Mouse (Mus musculus) retina, postnatal 1 day (tissue): Measurements from ENCODE around the gene Pf4.

Source experiments
- DNase-seq: peaks from one replicate; pipeline ENCODE4 v3.0.0-alpha.2; 2012

The Pf4 gene

DNA sequence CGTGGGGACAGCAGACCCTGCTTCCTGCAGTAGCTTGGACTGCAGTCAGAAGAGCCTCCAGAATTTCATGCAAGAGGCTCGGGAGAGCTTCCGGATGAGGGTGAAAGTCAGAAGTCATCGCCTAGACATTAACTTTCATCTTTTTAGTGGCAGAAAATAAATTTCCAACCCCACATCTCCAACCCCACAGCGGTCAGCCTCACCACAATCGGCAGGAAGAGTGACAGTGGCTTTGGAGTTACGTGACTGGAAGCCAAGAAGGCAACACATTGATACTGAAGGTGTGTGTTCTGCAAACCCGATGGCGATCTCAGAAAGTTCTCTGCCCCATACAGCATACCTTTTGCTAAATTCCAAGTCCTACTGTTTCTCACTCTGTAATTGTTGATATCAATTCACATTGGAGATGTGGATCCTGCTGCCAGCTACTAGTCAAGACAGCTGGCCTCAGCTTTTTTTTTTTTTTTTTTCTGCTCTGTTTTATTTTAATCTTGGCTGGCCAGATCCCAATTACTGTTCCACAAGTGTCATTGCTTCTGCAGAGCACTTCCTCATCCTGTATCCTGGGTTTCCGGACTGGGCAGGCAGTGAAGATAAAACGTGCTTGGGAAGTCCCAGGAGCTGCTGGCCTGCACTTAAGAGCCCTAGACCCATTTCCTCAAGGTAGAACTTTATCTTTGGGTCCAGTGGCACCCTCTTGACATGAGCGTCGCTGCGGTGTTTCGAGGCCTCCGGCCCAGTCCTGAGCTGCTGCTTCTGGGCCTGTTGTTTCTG lies at the start of gene Pf4:
Pf4 (plus strand) TSS at position 556 of the 774 bp plus-strand sequence.
- no peak for DNase-seq

DNA sequence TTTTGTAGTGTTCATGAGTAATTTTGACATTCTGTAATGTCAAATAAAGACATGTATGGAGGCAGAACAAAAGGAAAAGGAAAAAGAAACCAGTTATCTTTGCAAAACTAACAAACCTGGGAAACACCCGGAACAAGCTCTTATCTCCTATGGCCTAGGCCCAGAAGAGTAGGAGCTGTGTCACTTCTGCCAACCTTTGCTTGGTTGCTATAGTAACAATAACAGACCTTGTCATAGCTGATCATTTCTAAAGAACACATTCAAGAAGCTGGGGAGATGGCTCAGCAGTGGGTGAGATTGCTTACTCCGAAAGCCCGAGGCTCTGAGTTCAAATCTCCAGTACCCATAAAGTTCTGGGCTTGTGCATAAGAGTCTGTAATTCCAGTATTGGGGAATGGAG lies 49.6 kb upstream of the Pf4 start:
- no peak for DNase-seq

- no peak for DNase-seq
Observed at GRCm38 (mm10) chr5:90728254-90728653, 44.0 kb upstream of the Pf4 start.

- no peak for DNase-seq
Observed at GRCm38 (mm10) chr5:90731480-90731879, 40.8 kb upstream of the Pf4 start.

DNA sequence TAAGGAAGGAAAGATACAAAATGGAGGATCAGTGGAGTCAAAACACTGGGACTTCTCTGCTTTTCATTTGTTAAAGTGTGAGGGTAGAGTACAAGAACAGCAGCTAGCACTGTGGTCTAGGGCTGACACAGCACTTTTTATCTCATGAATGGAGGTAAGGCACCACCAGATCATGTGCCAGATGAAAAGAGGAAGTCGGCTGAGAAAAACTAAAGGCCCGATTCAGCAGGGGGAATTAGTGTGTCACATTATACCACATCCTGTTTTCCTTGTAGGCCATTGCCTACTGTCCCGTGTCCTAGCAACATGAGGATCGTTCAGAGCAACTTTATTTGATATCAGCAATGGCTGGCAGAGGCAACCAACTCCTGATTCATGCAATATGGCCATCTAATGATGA lies 30.2 kb upstream of the Pf4 start:
- DNase-seq: no peak

DNA sequence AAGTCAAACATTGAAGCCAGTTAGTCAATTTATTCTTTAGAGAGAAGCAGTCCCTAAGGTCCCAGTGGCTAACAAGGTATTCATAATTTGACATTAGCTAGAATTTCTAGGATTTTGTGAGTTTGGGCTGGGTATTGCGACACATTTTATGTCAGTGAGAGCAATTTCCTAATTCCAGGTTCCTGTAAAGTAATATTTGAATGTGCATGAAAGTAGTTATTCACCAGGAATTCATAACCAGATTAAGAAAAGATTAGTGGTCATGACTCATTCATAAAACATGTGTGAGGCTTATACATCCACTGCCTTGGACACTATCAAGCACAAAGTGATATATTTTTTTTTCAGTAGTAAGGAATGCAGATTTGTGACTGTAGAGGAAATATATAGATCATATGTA lies 18.3 kb upstream of the Pf4 start:
- DNase-seq: no peak

- DNase-seq: peak; percentile 15
Observed at GRCm38 (mm10) chr5:90758020-90758605, 14.1 kb upstream of the Pf4 start.

GRCm38 (mm10) chr5:90759077-90760065 lies 12.9 kb upstream of the Pf4 start, which contains the start of gene Cxcl5:
TSS of gene Cxcl5 (plus strand) at chr5:90759360.
- DNase-seq: peak; percentile 44

DNA sequence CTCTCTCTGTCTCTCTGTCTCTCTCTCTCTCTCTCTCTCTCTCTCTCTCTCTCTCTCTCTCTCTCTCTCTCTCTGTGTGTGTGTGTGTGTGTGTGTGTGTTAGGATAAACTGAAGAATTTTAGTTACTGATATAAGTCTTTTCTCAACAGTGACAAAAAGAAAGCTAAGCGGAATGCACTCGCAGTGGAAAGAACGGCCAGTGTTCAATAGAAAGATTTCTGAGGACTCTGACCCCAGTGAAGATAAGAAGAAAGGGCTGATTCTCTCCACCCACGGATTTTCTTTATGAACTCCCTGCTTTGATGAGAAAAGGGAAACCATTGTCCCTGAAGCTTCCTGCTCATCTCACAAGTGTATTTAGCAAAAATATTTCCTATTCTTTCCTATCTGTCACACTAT lies 11.9 kb upstream of the Pf4 start:
- DNase-seq: no peak

- DNase-seq: no peak
Observed at GRCm38 (mm10) chr5:90760844-90761243, 11.4 kb upstream of the Pf4 start.

DNA sequence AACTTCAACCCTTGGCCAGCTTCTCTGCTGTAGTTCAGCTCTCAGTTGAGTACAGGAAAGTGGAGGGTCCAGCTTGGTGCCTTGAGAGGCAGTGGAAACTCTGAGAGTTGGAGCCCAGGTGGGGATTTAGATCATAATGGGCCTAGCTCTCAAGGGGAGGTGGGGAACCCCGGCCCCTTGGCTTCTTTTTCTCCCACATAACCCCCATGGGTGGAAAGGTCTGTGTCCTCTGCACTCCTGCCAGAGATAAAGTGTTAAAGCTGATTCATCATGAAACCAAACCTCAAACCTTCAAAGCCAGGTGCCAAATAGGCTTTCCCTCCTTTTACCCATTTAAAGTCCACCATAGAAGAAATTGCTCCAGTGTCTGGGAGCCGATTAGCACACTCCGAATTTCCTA lies 10.4 kb upstream of the Pf4 start:
- no peak for DNase-seq

- no peak for DNase-seq
Observed at GRCm38 (mm10) chr5:90763912-90764665, 8.1 kb upstream of the Pf4 start.

DNA sequence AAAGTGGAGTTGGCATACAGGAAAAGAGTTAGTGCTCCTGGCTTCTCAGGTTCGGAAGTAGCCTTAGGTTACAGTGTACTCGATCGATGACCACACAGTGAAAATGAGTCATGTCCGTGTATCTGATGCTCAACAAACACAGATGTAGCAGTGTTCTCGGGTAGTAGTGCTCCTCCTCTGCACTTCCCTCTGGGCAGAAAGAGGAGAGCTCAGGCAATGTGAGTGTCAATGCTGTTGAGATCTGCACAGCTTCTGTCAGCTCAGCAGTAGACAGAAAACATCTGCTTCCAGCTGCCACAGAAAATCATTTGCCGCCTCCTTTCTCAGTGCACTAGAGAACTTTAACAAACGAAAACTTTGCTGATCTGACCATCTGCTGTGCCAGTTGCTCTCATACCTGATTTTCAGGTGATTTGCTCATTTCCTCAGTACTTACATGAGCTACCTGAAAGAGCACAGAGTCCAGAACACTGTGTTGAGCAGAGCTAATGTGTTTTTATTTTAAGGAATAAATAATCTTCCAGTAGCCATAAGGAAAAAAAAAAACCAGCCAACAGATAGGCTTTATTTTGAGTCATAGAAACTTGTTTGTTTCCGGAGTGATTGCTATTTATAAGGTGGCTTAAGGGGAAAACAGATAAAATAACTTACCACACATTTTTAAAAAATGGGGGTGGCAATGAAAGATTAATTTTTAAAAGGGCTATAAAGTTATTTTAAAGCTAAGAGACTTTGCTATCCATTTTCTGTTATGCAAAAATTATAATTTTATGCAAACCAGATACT lies 6.2 kb upstream of the Pf4 start:
- no peak for DNase-seq

DNA sequence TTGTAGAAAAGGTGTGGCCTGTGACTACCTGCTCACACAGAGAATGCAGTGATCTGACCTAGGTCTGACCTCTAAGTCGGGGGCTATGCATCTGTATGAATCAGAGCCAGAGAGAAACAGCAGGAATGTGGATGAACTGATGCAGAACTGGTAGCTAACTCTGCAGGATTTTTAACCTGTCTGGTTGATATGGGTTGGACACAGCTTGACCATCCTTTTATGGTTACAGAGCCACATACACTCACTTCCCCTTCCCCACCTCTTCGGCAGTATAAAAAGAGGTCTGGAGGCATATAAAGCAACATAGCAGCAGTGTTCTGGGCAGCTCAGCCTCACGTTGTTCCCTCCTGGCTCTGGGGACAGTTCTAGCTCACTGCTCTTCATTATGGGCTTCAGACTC lies 4.0 kb upstream of the Pf4 start, which contains the start of gene Ppbp:
Ppbp (plus strand) TSS at position 301 of the 400 bp plus-strand sequence.
- DNase-seq: no peak

DNA sequence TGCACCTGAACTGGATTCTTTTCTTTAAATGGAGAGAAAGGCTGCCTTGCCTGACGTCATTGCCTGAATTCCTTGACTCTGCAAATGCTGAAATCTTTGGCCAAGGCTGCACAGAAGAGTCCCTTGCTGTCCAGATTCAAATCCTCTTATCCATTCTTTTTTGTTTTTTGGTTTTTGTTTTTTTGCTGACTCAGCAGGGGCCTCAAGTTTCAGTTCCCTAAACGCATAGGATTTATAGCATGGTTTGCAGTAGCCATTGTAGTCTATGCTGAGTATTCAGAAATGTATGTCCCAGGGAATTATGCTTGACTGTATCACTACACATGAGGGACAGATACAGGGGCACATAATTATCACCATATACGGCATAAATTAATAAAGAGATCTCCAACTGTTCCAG lies 866 bp upstream of the Pf4 start:
- no peak for DNase-seq

GRCm38 (mm10) chr5:90775562-90775961 lies 3.3 kb downstream of the Pf4 start:
- DNase-seq: no peak

DNA sequence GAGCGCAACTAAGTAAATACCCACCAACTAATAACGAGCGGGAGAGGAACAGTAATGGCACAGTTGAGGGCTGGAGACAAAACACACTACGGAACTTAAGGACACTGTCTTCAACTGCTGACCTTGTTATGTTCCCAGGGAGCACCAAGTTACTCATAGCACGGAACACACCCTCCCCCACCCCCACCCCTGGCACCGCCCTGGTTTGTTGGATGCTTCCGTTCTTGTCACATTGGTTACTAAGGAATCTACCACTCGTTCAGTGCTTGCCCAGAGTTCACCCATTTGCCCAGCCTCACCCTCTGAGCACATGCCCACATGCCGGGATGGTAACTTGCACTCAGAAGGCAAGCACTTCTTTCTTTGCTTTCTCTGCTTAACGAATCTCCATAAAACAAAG lies 5.4 kb downstream of the Pf4 start:
- DNase-seq: no peak

- no peak for DNase-seq
Observed at GRCm38 (mm10) chr5:90778856-90779255, 6.6 kb downstream of the Pf4 start.

DNA sequence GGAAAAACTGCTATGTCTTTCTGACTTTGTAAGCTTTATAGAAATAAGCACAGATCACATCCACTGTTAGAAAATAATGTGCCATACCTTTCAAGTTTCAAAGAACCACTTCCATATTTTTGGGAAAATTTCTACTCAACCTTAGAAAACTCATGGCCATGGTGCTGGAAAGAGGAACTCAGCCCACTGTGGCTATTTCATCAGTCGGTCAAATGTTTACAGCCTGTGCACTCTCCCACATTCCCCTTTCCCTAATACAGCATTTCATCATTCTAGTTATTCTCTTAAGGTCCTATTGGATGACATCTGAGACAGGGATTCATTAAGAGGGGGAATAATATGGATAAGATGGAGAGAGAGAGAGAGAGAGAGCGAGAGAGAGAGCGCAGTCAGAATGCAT lies 11.5 kb downstream of the Pf4 start:
- no peak for DNase-seq

- peak; percentile 63 for DNase-seq
Observed at GRCm38 (mm10) chr5:90785659-90786588, 13.7 kb downstream of the Pf4 start, which contains the start of gene Cxcl3. TSS of gene Cxcl3 (plus strand) at chr5:90786103.

DNA sequence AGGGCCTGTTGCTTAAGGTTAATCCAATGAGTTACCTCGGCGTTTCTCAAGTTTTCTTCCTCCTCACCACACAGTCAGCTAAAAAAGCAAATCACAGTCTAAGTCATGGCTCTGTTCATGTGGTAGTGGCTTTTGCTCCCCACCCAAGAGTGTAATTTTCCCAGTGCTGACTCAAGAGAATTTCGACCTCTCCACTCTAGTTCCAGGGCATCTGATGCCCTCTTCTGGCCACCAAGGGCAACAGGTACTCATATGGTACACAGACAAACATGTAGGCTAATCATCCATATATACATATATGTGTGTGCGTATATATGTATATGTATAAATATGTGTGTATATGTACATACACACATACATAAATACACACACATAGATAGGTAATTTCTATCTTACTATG lies 15.9 kb downstream of the Pf4 start:
- no peak for DNase-seq
